Mouse (Mus musculus) hindbrain, embryonic 16.5 days (tissue): Measurements from ENCODE around the gene Sgms2. TPM values are rescaled to one million over a fixed set of nuclear protein-coding genes. Genes with fewer than 3 reads are reported as not detected.

Source experiments
- ATAC-seq: fragments of 200-750 bp; cut with Nextera tagmentation; 2 replicates; pipeline ENCODE4 v1.8.0; 2017; ENCODE audit warnings: moderate TSS enrichment, moderate library complexity
- H3K27ac ChIP-seq: fragments of 300-500 bp; sonication (generic); 2 replicates; pipeline ENCODE4 v1.5.1; 2014; ENCODE audit warnings: low read depth, mild to moderate bottlenecking, control low read depth, low read length, moderate library complexity
- H3K27me3 ChIP-seq: fragments of 300-500 bp; sonication (generic); replicated peaks from 2 replicates; pipeline ENCODE4 v1.6.1; 2014; ENCODE audit warnings: low read length; ENCODE audit not compliant: control insufficient read depth, insufficient read depth
- H3K36me3 ChIP-seq: fragments of 300-500 bp; sonication (generic); 2 replicates; pipeline ENCODE4 v1.6.1; 2014; ENCODE audit warnings: mild to moderate bottlenecking, low read length, moderate library complexity, mixed read lengths; ENCODE audit not compliant: control insufficient read depth, insufficient read depth
- H3K4me1 ChIP-seq: fragments of 300-500 bp; sonication (generic); 2 replicates; pipeline ENCODE4 v1.6.1; 2014; ENCODE audit warnings: low read depth, low read length; ENCODE audit not compliant: control insufficient read depth, insufficient read depth
- H3K4me2 ChIP-seq: fragments of 300-500 bp; sonication (generic); 2 replicates; pipeline ENCODE4 v1.6.1; 2014; ENCODE audit warnings: mild to moderate bottlenecking, low read length, control low read depth, moderate library complexity
- H3K4me3 ChIP-seq: fragments of 300-500 bp; sonication (generic); 2 replicates; pipeline ENCODE4 v1.5.1; 2014; ENCODE audit warnings: mild to moderate bottlenecking, low read length, control low read depth, moderate library complexity
- H3K9ac ChIP-seq: fragments of 300-500 bp; sonication (generic); 2 replicates; pipeline ENCODE4 v1.6.1; 2014; ENCODE audit warnings: low read depth, mild to moderate bottlenecking, control low read depth, low read length, moderate library complexity
- H3K9me3 ChIP-seq: fragments of 300-500 bp; sonication (generic); 2 replicates; pipeline ENCODE4 v1.6.1; 2014; ENCODE audit warnings: mild to moderate bottlenecking, low read length, moderate library complexity; ENCODE audit not compliant: control insufficient read depth
- WGBS: fragments of 180-500 bp; shearing (Covaris S2); extraction: QIAGEN DNeasy Blood & Tissue Kit; methylation state at CpG from one replicate; pipeline ENCODE4 v1.1.7; 2014; 5-methylcytosine and 5-hydroxymethylcytosine counted together
- polyA plus RNA-seq: library from polyadenylated mRNA; unstranded; fragments of >200 nt; fragmentation: Nextera tagmentation; extraction: Ambion mirVana; gene quantifications from 2 replicates; pipeline ENCODE4 v1.2.1, GENCODE M21; 2015

Gene Sgms2
- polyA plus RNA-seq, 1 experiment from 2014 or later = 2.6 TPM

DNA sequence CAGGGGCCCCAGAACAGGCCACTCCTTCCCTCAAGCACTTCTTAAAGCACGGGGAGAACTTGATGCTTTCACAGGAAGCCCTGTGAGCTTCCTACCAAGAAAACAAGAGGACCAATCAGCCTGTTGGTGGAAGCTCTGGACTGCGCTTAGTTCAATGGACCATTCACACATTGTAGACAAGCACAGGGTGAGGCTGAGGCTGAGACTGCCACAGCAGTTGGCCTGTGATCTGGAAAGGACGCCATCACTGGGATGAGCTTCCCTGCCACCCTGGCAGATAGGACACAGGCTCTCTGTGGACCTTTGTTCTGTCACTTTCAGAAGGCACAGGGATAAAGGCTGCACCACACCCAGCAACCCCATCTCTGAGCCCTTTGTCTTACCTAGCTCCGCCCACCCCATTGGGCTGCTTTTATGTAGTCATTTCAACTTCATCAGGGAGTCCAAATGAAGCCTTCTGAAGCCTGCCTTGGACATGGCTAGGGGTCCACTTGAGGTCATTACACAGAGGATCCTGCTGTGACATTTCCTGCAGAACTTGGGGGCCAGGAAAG is 175.2 kb downstream of the Sgms2 start:
- no peak overlapping the region for H3K27ac ChIP-seq
- no peaks in the 10 kb centered on the region for H3K9me3 ChIP-seq
- no peak overlapping the region for H3K4me3 ChIP-seq
- 36% methylated on average over 4 of the region's 4 CpGs for WGBS
- no peak overlapping the region for H3K4me2 ChIP-seq
- no peak for ATAC-seq
- no peak overlapping the region for H3K9ac ChIP-seq
- H3K4me1 ChIP-seq = peaks cover 2% of the 10 kb centered on the region; the same call in 1 of the 2 replicates
- no peaks in the 10 kb centered on the region for H3K27me3 ChIP-seq
- no peaks in the 10 kb centered on the region for H3K36me3 ChIP-seq

DNA sequence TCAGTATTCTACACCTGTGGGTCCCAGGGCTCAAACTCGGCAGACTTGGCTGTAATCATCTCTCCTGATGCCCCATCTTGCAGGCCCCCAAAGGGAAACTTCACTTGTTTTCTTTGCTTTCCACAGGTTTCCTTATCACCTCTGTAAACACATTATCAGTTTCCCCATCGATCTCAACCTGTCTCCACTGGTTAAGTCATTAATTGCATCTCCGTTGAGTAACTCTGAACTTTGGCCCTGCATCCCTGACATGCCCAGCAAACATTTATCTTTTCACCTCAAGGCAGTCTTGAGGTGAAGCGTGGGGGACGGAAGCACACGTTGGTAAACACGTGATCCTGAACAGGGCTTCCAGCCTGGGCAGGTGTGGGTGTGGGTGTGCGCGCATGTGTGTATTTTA is 178.9 kb downstream of the Sgms2 start:
- H3K4me3 ChIP-seq = no peak overlapping the region
- H3K36me3 ChIP-seq = no peaks in the 10 kb centered on the region
- peaks cover 4% of the 10 kb centered on the region for H3K9me3 ChIP-seq
- WGBS = 93% methylated on average over 9 of the region's 9 CpGs
- no peak for ATAC-seq
- no peak overlapping the region for H3K27ac ChIP-seq
- H3K27me3 ChIP-seq = no peaks in the 10 kb centered on the region
- H3K9ac ChIP-seq = no peak overlapping the region
- H3K4me1 ChIP-seq = no peaks in the 10 kb centered on the region
- H3K4me2 ChIP-seq = no peak overlapping the region

DNA sequence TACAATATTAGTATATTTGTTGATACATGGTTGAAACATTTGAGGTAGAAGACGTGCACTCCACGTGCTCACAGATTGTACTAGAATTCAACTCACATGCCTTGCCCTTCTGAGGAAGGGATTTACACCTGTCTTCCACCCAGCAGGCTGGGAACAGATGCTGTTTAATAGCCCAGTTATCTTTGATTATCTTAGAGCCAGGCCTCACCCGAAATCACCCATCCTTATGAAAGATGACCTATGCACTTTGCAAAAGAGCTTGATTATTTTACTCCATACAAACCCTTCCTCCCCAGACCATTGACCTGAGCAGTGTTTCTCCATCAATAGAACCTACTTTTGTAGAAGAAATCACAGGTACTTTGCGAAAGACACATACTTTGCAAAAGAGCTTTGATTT is 180.6 kb downstream of the Sgms2 start:
- no peak overlapping the region for H3K4me2 ChIP-seq
- H3K4me1 ChIP-seq = no peaks in the 10 kb centered on the region
- peaks cover 4% of the 10 kb centered on the region for H3K9me3 ChIP-seq
- no peak overlapping the region for H3K9ac ChIP-seq
- no peak overlapping the region for H3K27ac ChIP-seq
- 94% methylated on average over 4 of the region's 4 CpGs for WGBS
- ATAC-seq = no peak
- H3K36me3 ChIP-seq = no peaks in the 10 kb centered on the region
- no peaks in the 10 kb centered on the region for H3K27me3 ChIP-seq
- no peak overlapping the region for H3K4me3 ChIP-seq

DNA sequence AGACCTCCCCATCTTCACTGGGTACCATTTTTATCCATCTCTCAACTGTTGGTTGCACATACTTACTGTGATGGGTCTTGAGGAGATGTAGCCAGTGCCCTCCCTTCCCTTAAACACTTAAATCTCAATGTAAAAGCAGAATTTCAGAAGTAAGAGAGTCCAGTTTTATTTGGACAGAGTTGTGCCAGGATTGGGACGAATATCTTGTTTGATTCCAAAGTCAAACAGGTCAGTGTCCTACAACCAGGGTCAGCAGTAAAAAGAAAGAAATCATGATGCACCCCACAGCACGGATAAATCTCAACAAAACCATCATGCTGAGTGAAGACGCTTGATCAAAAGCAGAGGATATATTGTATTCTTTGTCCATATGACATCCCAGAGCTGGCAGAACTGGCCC is 183.4 kb downstream of the Sgms2 start:
- no peaks in the 10 kb centered on the region for H3K36me3 ChIP-seq
- WGBS = 79% methylated on average over 3 of the region's 3 CpGs

DNA sequence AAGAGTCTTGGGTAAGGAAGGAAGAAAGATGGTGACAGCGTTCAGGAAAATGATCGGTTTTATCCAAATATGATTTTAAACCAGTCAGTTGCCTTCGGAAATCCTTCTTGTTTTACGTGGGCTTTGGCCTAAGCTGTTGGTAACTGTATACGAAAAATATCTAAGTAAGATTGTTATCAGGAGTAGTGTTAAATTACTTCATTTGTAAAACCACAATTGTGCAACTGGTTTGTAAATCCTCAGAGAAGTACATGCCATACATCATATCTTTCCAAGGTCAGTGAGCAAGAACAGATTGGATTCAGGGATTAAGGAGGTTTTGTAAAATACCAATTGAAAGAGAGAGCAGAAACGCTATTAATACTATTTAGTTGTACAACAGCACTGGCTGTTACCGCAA is 185.0 kb downstream of the Sgms2 start:
- peaks cover 4% of the 10 kb centered on the region for H3K9me3 ChIP-seq
- H3K27me3 ChIP-seq = no peaks in the 10 kb centered on the region
- no peak overlapping the region for H3K27ac ChIP-seq
- no peak for ATAC-seq
- no peak overlapping the region for H3K4me3 ChIP-seq
- H3K36me3 ChIP-seq = no peaks in the 10 kb centered on the region
- H3K4me2 ChIP-seq = no peak overlapping the region
- WGBS = 94% methylated on average over 7 of the region's 7 CpGs
- peaks cover 6% of the 10 kb centered on the region for H3K4me1 ChIP-seq
- no peak overlapping the region for H3K9ac ChIP-seq

More for the DNA sequence above, 183.4 kb downstream of the Sgms2 start:
- Histone ChIP-seq H3K27ac (no peak overlapping the region), H3K4me3 (no peak overlapping the region), H3K4me2 (no peak overlapping the region), H3K4me1 (no peaks in the 10 kb centered on the region), H3K9me3 (peaks cover 4% of the 10 kb centered on the region), H3K9ac (no peak overlapping the region), H3K27me3 (no peaks in the 10 kb centered on the region)
- ATAC-seq = no peak

DNA sequence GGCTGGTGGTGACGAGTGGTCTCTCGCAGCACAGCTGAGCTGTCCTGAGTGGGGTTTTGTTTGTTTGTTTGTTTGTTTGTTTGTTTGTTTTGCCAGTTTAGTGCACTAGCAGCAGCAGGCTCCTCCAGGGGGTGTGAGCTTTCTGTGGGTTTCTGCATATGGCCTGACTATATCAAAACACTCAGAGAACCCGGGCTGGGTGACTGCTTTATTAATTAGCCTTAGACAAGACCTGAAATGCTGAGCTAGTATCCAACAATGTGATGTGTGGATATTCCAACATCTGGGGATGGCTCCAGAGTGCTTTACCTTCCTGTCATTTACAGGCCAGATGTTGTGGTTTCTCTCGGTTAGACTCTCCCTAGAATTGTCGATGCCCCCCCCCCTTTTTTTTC is 187.9 kb downstream of the Sgms2 start:
- H3K4me3 ChIP-seq = peak overlapping the region; percentile 58
- H3K27ac ChIP-seq = no peak overlapping the region
- H3K4me1 ChIP-seq = peaks cover 6% of the 10 kb centered on the region
- no peaks in the 10 kb centered on the region for H3K27me3 ChIP-seq
- no peaks in the 10 kb centered on the region for H3K36me3 ChIP-seq
- peak; percentile 49 for ATAC-seq
- peak overlapping the region; percentile 70; the same call in 1 of the 2 replicates for H3K9ac ChIP-seq
- H3K9me3 ChIP-seq = no peaks in the 10 kb centered on the region
- H3K4me2 ChIP-seq = peak overlapping the region; percentile 61
- 14% methylated on average over 5 of the region's 5 CpGs for WGBS

DNA sequence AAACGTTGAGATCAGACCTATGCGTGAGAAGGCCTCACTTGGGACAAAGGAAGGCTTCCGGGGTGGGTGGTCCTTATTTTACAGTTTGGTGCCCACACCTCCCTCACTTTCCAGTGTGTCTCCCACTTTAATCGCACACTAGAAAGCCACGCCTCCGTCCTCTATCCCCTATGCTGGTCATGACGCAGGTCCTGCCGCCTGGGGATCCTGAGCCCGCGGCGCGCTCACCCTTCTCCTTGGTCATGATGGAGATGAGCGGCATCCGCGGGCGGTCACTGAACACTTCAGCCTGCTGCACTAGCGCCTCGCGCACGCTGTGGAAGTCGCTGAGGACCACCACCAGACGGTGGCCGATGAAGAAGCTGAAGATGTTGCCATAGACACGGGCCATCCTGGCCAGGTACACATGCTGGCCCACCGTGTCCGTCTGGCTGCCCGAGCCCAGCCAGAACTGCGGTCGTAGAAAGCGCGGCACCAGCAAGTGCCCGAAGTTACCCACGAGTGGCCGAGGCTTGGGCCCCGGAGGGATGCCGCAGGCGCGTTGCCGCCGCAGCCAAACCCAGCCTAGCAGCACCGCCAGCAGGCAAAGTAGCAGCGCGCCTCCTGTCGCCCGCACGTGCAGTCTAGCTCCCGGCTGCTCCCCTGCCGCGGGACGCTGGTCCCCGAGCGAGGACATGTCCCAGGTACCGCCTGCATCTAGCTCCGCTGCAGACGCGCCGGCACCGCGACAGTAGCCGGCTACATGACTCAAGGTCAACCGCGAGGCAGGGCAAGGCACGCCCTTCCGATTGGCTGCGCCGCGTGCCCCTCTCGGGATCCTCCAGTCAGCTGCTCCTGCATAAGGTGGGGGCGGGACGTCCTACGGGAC is 188.5 kb downstream of the Sgms2 start, which contains the start of gene Cyp2u1:
Gene Cyp2u1 (minus strand): TSS at position 776 of the 868 bp plus-strand sequence.
- under 1% methylated on average over 70 of the region's 71 CpGs for whole genome bisulfite sequencing
- Histone ChIP-seq H3K9ac (peak within 1 kb of the TSS; percentile 70), H3K4me1 (peaks cover 6% of the 10 kb centered on the region)

DNA sequence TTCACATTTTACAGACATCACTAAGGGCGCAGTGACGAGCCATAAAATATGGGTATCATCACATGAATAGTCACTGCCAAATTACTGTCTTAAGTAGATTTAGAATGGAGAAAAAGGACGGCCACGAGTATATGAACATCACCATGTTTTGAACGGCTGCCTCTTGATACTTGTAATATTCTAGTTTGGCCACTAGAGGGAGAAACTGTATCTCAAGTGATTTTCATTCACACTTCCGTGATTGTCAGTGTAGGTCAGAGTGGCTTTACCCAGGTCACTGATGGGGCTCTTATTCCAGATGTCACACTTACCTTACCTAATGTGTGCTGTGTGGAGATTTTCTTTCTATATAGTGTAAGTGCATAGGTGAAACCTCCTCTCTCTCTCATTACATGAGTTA is 191.3 kb downstream of the Sgms2 start:
- 11% methylated on average over 6 of the region's 6 CpGs for WGBS
- H3K4me2 ChIP-seq = no peak overlapping the region

More for the DNA sequence above, 188.5 kb downstream of the Sgms2 start, which contains the start of gene Cyp2u1:
- Histone ChIP-seq H3K9me3 (no peaks in the 10 kb centered on the region), H3K4me3 (peak within 1 kb of the TSS; percentile 58), H3K4me2 (peak within 1 kb of the TSS; percentile 61), H3K27ac (peak within 1 kb of the TSS; percentile 76), H3K36me3 (no peaks in the 10 kb centered on the region), H3K27me3 (no peaks in the 10 kb centered on the region)
- peak; percentile 98 for ATAC-seq

DNA sequence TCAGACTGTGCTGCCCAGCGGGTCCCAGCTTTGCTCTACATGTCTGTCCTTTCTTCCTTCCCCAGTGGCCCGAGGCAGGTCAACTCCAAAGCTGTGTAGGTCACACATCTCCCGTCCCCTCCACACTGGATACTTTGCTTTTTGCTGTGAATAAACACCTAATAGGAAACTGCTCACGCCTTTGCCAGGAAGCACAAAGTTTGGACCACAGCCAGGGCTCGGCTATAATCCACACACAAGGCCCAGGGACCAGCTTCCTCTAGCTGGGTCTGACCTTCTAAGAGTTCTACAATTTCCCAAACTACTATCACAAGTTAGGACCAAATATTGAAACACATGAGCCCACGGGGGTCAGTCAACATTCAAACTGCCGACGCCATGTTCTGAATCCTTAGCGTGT is 192.1 kb downstream of the Sgms2 start:
- Histone ChIP-seq H3K9me3 (no peaks in the 10 kb centered on the region), H3K27ac (no peak overlapping the region), H3K4me3 (no peak overlapping the region), H3K27me3 (no peaks in the 10 kb centered on the region), H3K4me2 (no peak overlapping the region), H3K4me1 (peaks cover 6% of the 10 kb centered on the region), H3K9ac (no peak overlapping the region), H3K36me3 (peaks cover 8% of the 10 kb centered on the region; the same call in 1 of the 2 replicates)
- ATAC-seq = no peak
- 75% methylated on average over 9 of the region's 9 CpGs for WGBS

More for the DNA sequence above, 191.3 kb downstream of the Sgms2 start:
- Histone ChIP-seq H3K36me3 (peaks cover 6% of the 10 kb centered on the region; the same call in 1 of the 2 replicates), H3K4me1 (peaks cover 6% of the 10 kb centered on the region), H3K27me3 (no peaks in the 10 kb centered on the region), H3K4me3 (no peak overlapping the region), H3K27ac (no peak overlapping the region), H3K9me3 (no peaks in the 10 kb centered on the region), H3K9ac (no peak overlapping the region)
- no peak for ATAC-seq
